Mouse (Mus musculus) urinary bladder, postnatal 10 days (tissue): ENCODE results near the gene Rassf8.
A peak's percentile ranks its signal among the peaks of the same experiment; 100 is the strongest.

Experiments
- DNase-seq: peaks from one replicate; pipeline ENCODE4 v3.0.0; 2022; ENCODE audit warnings: low spot score

Rassf8 gene

DNA sequence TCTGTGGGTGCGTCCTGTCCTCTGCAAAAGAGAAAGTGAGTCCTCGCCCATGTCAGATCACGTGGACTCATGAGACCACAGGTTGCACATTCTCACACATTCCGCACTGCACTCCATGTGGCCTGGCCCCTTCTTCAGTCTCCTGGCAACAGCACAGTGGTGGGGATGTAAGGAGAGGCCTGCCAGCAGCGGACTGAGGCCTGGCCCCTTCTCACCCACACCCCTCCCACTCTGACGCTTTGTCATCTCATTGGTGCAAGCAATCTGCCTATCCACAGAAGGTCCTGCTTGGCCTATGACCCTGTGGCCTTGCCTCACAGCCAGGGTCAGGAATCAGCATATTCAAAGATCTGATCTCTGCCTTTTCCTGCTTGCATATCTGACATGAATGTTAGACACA is 76.6 kb downstream of the Rassf8 start:
- no peak for DNase-seq

DNA sequence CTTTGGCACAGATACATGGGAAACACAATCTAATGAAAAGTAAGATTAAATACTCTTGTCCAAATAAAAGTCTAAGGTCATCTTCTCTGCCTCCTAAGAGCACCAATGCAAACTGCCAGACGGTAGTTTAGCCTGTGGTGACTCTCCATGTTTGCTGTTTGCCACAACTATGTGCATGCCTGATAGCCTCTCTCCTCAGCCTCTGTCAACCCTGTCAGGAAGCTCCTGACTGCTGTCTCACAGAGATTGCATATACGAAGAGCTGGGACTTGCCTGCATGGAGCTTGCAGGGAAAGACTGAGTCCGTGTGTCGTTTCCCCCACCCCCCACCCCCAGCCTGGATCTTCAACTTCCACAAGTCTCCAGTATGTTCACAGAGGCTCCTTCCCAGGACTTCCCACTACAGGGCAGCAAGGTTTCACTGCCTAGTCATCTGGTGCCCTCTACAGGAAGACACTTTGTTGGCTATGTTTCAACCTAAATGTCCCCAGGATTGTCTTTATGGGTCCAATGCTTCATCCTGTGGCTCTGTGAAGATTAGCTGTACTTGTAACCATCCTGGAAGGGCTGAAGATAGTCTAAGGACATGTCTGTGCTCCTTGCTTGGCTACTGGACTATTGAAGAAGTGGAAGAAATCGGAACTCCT is 77.2 kb downstream of the Rassf8 start:
- no peak for DNase-seq

DNA sequence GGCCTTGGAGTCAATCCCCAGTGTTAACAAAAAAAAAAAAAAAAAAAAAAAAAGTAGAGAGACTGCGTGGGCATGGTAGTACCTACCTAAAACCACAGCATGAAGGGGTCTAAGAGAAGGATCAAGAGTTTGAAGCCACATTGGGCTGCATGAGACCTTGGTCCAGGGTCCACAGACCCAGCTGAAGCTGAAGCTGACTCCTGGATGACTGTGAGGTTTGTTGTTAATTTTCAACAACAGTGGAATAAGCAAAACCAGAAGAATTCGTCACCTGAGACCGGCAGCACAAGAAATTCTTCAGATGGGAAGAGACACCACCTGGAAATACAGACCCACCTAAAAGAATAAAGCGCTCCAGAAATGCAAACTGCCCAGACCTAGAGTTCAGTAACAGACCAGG is 79.8 kb downstream of the Rassf8 start:
- no peak for DNase-seq

DNA sequence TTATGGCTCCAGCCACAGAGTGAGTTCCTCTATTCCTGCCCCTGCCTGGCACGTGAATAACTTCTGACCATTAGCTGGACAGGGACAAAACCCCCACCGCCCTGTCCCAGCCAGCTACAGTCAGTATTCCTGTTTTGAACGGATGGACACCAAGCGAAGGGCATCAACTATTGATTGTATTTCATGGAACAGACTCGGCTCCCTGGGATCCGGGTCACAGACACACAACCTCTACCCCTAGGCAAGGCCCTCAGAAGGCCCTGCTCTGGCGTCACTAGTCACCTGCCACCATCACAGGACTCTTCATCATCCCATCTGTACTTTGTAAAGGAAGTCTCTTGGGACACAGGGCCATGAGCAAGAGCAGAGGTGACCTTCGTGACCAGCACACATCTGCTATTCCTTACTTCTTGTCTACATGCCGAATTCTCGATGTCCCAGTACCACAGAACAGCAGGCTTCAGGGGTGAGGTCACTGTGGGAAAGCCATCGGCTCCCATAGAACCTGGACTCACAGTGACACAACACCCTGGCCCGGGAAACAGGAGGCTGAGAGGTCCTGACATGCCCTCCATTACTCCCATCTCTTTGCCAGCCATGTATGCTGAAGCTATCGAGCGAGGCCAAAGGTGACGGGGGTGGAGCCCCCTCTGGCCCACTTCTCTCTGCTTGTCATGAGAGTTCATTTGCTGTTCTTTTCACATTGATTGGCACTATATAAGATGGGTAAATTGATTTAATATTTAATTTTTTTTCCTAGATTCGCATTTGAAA is 82.7 kb downstream of the Rassf8 start:
- DNase-seq, result no peak

DNA sequence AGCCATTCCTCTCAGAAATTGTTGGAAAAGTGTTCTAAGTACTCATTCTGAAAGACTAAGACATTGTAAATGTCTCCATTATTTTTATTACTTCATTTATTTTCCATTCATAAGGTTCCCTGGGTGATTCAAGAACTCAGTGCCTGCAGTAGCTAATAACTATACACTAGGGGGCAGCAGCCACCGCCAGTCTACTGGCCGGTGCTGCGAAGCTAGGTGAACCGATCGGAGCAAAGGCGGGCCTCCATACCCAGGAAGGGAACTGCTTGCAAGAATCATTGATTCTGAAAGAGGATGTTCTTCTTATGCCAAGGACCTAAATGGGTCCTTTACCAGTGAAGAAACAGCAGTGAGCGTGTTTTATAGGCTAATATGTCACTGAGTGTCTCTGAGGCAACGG is 83.6 kb downstream of the Rassf8 start:
- no peak for DNase-seq

DNA sequence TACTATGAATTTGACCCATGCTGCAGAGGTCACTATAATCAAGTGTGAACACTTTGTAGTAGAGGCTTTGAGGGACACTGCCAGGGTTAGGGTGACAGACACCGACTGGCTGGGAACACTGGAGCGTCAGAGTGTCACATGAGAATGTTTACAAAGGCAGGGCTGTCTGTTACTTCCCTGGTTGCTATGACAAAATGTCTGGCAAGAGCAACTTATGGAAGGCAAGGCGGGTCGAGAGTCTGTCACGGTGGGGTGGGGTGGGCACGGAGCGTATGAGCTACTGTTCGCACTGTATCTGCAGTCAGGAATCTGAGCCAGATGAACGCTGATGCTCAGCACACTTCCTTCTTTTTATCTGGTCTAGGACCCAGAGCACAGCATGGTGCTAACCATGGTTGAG is 84.1 kb downstream of the Rassf8 start:
- no peak for DNase-seq

DNA sequence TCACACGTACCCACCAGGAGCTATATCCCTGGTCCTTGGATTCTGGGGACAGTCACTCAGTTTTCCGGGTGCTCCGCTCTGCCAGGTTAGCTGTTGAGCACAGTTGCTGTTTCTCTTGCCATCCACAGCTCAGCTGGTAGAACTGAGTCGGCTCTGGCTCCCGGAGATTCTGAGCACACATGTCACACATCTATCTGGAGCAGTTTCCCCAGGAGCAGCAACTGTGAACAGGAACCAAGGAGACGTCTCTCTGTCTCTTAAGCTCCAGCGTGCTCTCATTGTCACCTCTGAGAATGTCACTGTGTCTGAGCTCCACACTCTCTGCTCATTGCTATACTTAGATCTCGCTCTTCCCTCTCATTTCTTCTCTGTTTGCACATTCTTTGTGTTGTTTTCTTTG is 86.4 kb downstream of the Rassf8 start:
- no peak for DNase-seq

DNA sequence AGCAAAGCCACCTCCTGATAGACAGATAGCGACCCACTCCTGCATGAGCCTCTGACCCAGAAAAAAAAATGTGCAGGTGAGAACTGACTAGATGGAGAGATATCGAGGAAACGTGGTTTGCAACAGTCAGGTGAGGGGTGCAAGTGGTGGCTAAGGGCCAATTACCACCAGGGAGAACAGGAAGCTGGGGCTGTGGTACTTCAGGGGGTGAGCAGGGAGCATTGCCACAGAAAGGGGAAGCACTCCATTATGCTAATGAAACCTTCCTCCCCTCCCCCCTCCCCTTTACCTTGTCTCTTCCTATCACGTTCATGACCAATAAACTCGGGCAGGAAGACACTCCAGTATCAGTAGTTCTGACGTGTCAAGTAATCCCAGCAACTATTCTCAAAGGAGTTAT is 88.8 kb downstream of the Rassf8 start:
- DNase-seq, result no peak

DNA sequence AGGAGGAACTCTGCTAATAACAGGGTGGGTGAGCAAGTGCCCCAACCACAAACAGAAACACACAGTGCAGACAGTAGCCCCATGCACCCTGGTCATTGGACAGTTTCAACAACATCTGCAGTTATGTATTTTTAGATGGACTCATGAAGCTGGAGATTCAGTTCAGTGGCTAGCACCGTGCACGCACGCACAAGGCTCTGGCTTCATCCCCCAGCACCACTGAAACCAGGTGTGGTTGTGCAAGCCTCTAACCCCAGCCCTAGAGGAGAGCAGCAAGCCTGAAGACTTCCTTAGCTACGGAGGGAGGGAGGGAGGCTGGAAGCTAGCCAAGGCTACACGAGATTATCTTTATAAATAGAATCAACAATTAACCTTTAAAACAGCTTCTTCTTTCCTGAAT is 99.1 kb downstream of the Rassf8 start:
- DNase-seq, result no peak

DNA sequence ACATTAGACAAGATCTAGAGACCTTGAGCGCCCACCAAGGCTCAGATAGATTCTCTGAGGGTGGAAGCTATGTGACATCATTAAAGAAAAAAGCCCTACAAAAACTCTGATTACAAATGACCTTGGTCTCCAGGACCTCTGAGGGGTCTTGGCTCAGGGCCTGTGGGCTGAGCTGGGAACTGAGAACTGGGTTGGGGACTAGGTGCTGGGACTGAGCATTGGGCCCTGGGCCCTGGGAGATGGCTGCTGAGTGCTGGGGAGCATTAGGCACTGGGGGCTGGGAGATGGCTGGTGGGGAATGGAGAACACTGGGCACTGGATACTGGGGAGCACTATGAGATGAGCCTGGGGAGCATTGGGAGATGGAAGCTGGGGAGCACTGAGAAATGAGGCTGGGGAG is 99.5 kb downstream of the Rassf8 start:
- no peak for DNase-seq

DNA sequence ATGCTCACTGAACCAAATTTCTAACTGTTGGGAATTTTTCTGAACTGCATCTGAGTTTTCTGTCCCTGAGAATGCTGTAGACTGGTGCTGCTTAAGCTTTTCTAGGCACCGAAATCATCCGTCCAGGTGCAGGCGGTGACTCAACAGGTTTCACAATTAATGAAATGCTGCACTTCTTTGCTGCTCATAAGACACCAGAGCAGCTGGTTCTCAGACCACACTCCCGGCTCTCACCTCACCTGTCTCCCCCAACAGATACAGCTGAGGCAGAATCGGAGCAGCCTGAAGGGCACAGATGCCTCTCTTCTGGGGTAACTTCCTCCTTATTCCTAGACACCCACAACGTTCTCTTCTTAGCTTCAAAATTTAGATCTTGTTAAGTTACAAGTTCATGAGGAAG is 100.4 kb downstream of the Rassf8 start:
- DNase-seq, result no peak

DNA sequence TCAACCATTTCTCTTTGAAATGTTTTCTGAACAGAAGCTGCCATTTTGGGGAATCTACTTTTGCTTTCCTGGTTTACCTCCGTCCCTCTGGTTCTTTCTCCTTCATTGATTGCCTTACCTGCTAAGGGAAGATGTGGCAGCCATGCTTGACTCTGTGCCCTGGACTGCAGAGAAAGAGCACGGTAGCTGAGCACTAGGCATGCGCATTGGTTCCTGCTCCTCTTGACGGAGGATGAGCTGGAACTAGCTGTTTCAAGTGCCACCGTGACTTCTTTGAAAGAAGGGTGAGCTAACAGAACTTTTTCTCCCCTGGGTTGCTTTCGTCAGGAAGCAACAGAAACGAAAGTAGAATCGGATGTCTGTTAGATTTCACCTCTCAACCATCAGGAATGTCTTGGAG is 101.1 kb downstream of the Rassf8 start:
- no peak for DNase-seq

DNA sequence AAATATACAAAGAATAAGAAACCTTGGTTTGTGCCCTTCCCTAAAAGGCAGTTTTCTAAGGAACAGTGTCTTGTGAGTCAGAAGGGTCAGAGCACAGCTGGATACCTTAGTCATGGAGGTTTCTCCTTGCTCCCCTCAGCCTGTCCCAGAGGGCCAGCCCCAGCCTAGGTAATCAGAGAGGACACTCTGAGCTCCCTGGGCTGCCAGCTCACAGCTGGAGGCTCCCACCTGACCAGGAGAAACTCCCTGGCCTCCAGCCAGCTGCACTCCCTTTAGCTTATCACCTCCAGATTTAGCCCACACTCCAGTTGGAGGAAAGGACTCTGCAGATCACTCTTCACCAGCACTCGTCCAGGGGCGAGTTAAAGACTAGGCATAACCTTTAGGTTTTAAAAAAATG is 104.2 kb downstream of the Rassf8 start:
- no peak for DNase-seq

DNA sequence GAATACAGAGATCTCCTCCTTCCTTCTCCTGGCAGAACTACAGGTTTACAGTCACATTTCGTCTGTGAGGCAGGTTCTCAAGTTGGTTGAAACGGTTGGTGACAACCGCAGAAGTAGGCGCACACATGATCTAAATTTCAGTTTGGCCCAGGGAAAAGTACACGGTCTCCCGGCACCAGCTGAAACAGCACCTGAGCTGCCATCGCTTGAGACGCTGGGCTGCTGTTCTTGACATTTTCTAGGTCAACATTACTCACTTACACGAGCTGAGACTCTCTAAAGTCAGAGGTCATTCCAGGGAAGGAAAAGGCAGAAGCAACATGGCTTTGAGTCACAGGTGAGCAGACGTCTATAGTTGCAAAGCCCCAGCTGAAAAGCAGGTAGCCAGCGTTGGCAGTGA is 105.4 kb downstream of the Rassf8 start:
- no peak for DNase-seq

DNA sequence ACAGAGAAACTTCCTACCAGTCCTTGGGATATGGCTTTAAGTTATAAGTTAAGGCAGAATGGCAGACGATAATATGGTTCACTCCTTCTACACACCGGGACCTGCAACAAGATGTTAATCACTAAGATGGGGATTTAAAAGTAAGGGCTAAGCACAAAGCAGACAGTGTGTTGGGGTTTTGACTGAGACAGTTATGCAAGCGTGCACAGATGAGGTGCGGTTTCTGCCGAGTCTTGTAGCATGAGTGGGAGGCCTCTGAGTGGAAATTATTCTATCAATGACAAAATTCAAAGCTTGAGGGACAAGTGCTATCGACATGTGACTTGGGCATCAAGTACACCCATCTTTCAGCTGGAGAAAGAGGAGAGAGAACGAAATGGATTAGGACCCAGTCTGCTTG is 106.2 kb downstream of the Rassf8 start:
- DNase-seq, result no peak

DNA sequence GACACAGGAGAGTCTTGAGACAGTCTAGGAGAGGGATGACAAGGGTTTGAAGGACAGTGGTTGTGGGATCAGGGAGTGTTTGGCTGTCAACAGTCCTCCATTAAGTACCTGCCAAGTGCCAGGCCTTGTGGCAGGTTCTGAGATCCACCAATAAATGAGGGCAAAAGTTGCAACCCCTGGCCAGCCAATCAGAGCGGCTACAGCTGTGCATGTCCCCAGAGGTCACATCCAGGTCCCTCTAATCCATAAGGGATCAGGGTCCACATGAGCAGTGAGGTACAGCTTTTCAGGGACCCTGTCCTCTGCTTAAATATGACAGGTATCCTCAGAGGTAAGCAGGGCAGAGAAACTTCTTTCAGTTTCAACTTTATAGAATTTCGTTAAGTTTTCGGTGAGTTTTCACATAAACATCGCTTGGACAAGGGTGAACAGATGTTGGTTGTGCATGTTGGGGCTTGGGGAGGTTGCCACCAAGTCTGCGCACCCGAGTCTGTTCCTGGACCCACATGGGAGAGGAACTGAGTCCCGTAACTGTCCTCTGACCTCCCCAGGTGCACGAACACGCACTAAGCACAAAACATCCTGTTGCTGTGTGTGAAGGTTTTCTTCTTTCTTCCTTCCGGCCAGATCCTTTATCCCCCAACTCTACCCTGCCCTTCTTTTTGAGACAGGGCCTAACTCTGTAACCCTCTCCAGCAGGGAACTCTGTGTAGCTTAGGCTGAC is 107.0 kb downstream of the Rassf8 start:
- DNase-seq, result no peak

DNA sequence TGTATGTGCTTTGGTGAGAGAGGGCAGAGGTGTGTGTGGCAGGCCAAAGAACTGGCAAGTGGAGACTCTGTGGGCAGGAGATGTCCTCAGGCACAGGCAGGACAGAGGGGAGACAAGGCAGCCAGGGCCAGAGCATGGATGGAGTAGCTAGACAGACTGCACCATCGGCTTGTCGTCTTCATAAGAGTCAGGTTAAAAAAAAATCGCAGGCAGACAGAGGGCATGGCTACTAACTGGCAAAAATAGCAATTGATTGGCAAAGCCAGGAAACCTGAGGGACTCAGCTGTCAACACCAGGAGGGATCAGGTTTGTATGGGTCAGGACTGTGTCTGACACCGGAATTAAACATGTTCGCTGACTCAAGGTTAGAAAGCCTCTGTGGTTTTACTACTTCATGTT is 108.2 kb downstream of the Rassf8 start:
- DNase-seq, result no peak

DNA sequence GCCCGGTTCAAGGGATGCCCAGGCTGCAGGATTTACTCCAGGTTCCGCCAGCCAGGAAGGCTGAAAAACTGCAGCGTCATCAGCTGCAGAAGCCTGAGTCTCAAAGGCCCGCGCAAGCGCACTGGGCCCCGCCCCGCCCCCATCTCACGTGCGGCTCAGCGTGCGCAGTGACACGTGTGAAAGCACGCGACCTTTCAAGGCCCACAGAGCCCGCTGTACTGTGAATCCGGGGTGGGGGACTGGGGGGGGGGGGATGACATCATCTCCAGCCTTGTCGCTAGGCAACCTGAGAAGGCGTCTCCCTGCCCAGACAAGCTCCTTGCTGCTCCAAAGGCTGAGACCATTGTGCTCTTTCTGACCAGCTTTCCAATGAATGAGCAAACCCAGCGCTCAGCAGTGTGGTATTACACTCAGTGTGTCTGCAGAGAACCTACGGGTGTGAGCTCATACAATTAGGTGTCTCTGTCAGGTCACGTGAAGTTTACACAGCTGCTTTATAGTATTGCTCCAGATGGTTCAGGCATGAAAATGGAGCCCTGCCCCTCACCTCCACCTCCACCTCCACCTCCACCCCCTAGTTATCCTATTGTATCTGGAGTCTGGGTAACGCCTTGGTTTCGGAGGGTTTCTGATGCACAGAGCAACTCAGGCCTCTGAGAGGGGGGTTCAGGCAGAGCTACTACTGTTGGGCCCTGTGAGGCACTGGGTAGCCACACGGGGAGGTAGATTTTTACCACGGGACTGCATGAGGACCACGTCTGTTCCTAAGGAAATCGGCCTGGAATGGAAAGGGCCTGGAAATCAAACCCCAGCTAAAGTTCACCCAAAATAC is 109.4 kb downstream of the Rassf8 start:
- peak; percentile 81 for DNase-seq

DNA sequence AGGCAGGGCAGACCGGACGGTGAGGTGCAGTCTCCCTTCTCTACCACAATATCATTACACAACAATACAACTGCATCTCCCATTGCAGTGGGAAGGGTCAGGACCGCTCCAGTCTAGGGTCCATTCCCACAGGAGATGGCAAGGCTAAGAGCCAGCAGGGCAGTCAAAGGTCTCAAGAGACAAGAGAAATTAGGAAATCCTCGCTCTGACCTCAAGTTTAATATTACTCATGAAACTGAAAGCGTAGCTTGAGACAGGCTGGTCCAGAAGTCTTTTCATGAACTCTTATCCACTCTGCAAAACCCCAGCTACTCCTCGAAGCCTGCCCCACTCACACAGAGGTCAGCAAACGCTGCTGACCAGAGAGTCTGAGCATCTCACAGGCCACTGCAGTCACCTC is 110.9 kb downstream of the Rassf8 start:
- no peak for DNase-seq

DNA sequence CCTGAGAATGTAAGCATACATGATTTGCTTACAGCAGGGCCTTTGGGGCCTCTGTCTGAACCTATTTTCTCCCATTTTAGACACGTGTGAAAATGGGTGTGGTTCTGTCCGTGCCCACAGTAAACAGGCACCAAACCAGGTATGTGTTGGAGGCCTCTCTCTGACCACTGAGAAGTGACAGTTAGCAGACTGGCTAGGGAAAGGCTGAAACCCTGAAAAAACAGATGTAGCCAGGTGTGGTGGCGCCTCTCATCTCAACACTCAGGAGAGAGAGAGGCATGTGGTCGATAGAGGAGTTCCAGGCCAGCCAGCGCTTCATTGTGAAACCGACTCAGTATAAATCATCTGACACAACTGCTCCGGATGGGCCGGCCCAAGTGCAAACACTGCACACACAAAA is 111.9 kb downstream of the Rassf8 start:
- DNase-seq, result no peak

DNA sequence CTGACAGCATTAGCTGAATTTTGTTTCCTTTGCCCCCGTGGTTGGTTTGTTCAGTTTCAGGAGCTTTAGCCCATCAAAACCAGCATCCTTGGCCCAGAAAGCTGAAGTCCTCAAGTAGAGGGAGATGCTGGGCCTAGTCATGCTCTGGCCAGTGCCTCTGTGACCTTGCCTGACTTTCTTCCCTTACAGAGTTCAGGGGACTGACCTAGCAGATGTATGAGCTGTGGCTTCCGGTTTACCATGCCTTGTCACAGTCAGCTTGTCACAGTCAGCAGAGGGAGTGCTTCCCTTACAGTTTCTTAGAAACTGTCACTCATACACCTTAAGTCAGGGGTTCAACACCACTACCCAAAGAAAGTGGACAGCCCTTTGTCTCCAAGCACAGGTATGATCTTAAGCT is 113.8 kb downstream of the Rassf8 start:
- DNase-seq, result no peak

DNA sequence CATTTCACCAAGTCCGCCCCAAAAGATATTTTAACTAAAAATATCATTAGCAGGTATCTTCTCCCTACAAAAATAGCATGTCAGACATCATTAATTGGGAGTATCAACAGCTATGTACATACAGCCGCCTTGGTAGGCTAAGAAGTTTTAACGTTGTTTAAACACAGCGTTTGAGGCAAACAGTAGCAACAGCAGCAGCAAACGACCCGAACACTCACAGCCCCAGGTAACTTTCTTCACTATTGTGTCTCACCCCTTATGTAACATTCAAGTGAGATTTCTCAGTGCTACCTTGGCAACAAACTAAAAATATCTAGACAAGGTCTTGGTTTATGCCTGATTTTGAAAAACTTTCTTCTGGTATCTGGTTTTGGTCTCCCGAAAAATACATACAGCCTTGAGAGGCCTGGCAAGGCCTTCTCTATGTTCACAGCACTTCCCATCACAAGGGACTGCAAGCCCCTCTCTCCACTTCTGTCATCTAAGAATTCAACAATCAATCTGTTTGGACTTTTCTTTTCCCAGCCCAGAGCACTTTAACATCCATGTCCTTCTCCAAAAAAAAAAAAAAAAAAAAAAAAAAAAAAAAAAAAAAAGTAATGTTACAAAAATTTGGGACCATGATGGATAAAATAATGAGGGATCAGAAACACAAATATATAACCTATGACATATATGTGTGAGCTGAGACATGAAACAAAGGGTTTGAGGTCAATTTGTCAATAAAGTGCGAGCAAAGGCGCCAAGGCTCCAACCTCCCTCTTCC is 115.1 kb downstream of the Rassf8 start:
- DNase-seq, result no peak
